Mouse (Mus musculus) thymus, postnatal 14 days (tissue): ENCODE results near the gene Fpr-rs6.

Source experiments
- DNase-seq: peaks from one replicate; pipeline ENCODE4 v3.0.0; 2021

Gene Fpr-rs6

GRCm38 (mm10) chr17:20182997-20183396, at the start of gene Fpr-rs6:
Fpr-rs6 (minus strand) TSS chr17:20183097.
- no peak for DNase-seq
